Mouse (Mus musculus) liver, adult 2 months (tissue): ENCODE measurements at regions not wholly inside any gene's neighbourhood (a gene's known extent, or its start where the extent isn't known, plus 50 kb on each side); places are given as distances from the start of the nearest gene placed in this dataset.

ENCODE experiments used
- CTCF ChIP-seq: fragments of 200-500 bp; IDR thresholded peaks from 2 replicates; pipeline ENCODE4 v1.5.1; 2011; ENCODE audit warnings: low read depth, low read length, control low read depth
- POLR2A ChIP-seq: fragments of 200-500 bp; IDR thresholded peaks from 2 replicates; pipeline ENCODE4 v1.6.1; 2011; ENCODE audit warnings: low read length, control low read depth; ENCODE audit not compliant: insufficient read depth; ENCODE audit errors: extremely low read depth

DNA sequence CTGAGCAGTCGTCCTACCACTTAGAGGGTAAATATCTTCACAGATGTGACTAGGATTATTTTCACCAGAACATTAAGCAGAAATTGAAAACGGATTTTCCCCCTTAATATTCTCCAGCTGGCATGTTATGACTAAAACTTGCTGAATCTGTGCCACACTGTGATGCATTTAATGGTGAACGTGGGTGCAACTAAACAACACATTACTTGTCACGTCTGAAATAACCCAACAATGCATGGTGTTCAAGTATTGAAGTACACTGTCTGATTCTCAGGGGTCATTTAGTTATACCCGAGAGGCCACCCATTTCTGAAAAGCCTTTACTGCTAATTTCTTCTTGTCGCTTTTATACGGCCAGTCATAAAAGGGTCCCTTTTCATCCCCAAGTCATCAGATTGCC lies 226.5 kb downstream of the Ppp1r3a start:
- TF ChIP-seq POLR2A: no peak
- no peak for TF ChIP-seq CTCF
